Mouse (Mus musculus) hindlimb bud, embryonic 11.5 days (tissue): Measurements from ENCODE around the gene Rtn1.

Source experiments
- DNase-seq: peaks from one replicate; pipeline ENCODE4 v3.0.0-alpha.2; 2012; ENCODE audit warnings: low read depth, low spot score; ENCODE audit errors: extremely low spot score

The Rtn1 gene

DNA sequence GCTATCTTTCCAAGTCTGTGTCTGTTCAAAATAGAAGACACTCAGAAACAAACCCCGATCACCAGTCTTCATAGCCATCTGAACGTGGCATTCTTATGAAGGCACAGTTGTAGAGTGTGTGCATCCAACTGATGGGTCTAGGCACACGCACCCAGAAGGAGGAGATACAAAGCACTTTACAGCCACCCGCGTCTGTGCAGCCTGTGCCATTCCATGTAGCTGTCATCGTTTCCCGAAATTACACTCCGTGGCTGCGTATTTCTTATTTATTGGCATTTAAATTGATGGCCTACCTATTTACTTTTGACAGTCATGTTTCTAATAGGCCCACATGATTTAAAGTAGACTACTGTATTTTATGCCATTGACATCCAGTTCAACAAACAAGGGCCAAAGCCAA lies 173.9 kb downstream of the Rtn1 start:
- no peak for DNase-seq

DNA sequence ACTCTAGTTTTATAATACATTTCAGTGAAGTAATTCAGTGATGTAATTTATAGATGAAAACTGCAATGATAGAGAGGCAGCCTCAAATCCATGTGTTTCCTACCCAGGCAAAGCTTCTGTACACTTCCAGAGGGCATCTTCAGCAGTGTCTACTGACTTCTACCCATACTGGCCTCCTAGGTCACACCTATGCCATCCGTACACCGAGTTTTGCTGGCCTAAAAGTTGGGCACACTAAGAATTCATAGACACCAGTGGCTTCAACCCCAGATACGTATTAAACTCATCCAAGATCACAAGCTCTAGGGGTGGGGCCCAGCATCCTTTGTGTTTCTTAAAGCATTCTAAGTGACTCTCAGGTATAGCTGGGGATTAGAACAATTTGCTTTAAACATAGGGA lies 174.7 kb downstream of the Rtn1 start:
- DNase-seq: no peak

DNA sequence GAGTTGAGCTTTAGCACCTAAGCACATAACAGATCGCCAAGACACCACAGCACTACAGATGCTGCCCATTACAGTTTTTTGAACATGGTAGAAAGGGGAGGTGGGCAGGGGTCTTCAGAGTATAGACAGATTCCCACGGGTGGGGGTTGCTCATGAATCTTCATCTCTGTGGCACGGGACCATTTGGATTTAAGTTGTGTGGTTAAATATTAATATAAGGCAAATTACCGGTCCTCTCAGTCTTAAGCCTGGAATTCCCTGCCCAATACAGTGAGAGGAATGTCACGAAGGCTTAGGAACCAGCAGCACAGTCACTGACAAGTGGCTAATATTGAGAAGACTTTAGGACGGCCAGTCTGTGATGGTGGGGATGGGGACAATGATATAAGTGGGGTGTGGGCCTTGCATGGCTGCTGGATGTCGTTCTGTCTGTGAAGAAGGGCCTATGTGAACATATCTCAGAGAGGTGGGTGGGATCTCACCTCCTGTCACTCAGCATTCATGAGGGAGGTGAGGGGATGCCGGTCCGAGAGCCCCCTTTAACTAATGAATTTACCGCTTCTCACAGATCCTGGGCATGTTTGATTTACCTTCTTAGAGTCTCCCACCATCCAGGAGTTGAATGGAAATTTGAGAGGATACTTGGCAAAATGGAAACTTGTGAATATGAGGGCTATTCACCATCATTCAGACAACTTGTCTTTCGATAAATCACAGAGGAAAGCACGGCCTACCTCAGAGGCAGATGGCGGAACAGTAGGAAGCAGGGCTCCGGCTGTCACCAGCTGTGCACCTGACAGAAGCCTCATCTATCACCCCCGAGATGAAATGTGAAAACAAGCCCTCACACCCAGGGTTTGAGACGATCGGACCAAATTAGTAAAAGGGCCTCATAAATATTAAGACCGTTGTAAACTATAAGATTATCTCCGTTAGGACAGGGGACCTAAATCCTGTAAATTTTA lies 175.7 kb downstream of the Rtn1 start:
- no peak for DNase-seq

- DNase-seq: no peak
Observed at GRCm38 (mm10) chr12:72232176-72232575, 176.7 kb downstream of the Rtn1 start.

- DNase-seq: no peak
Observed at GRCm38 (mm10) chr12:72229451-72230196, 179.2 kb downstream of the Rtn1 start.

GRCm38 (mm10) chr12:72227731-72228130 lies 181.1 kb downstream of the Rtn1 start:
- DNase-seq: no peak

- DNase-seq: no peak
Observed at GRCm38 (mm10) chr12:72225371-72225770, 183.5 kb downstream of the Rtn1 start.

- DNase-seq: no peak
Observed at GRCm38 (mm10) chr12:72223557-72224102, 185.2 kb downstream of the Rtn1 start.

GRCm38 (mm10) chr12:72213554-72213953 lies 195.3 kb downstream of the Rtn1 start:
- DNase-seq: no peak

GRCm38 (mm10) chr12:72200828-72201227 lies 208.0 kb downstream of the Rtn1 start:
- no peak for DNase-seq

GRCm38 (mm10) chr12:72197925-72198486 lies 210.8 kb downstream of the Rtn1 start:
- no peak for DNase-seq

DNA sequence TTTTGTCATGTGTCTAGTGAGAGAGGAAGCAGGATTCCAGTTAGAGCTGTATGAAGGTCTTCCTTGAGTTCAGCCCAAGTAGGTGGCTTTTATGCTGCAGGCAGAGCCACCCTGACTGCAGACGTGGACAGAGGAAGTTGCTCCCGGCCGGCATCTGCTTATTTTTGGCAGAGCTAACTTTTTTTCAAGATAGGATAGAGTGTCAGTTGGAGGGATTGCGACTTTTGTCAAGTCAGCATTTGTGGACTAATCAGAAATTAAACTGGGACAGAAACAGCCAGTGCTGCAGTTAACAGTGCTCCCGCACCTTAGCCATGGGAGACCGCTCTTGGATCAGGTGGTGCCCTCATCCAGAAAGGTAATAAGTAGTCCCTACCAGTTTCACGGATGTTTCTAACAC lies 211.4 kb downstream of the Rtn1 start:
- DNase-seq: no peak

DNA sequence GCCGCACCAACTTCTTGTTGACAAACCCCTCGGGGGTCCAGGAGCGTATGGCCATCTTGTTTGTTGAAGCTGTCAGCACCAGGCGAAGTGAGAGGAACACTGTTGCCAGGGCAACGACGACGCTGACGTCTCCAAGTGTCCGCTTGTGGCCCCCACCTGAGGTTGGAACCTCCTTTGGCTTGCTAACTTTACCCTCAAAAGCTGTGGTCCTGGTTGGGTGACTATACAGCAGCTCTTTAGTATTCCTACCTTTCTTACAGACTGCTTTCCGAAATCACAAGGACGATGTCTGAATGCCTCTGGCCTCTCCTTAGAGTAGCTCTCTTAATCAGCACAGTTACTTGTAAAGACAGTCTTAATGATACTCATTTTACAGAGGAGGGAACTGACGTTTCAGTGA lies 223.9 kb downstream of the Rtn1 start, which contains the start of gene Ccdc175:
TSS of gene Ccdc175 (minus strand) at position 101 of the 400 bp plus-strand sequence.
- no peak for DNase-seq

DNA sequence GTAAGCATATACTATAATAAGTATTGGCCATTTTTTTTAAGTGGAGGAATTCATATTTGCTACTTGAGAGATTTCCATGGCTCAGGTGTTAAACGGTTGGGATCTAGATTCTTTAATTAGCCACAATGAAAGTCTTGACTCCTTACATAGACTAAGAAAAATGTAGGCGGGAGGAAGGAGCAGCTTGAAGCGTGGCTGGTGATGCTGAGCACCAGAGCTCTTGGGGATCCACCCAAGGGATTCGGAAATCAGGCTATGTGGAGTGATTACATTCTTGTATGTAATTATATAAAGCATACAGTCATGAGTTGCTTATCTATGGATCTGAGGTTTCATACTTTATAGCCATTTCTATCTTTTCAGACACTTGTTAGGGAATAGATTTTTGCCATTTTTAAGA lies 229.3 kb downstream of the Rtn1 start:
- DNase-seq: no peak

- DNase-seq: no peak
Observed at GRCm38 (mm10) chr12:72178322-72178721, 230.5 kb downstream of the Rtn1 start.
